Mouse (Mus musculus): ENCODE measurements around the gene Olfr834. TPM values are rescaled to one million over a fixed set of nuclear protein-coding genes. Genes with fewer than 3 reads are reported as not detected.

Olfr834 gene
- total RNA-seq (2014; rRNA removed; ENCODE audit: low replicate concordance) (not detected in 2 replicates), polyA plus RNA-seq (2015; fragmentation: Nextera tagmentation; extraction: Ambion mirVana) (not detected in 2 replicates)

DNA sequence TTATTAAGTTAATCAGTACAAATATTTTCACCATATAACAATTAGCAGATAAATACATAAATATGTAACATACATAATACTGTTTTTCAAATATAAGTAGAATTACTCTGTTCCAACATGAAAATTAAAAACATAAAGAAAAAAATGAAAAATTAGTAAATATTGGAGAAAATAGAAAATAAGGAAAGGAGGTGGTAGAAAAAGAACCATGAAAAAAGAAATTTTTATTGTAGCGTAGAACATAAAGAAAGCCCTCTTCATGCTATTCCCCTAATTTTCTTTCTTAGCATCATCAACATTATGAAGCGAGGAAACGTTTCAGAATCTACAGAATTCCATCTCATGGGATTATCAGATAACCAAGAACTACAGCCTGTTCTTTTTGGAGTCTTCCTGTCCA lies at the start of gene Olfr834:
Gene Olfr834 (plus strand): TSS at position 301 of the 400 bp plus-strand sequence.
- Histone ChIP-seq H3K36me3 (replicated peaks; ENCODE audit: control insufficient read depth, insufficient read depth, low read length) (no peaks in the 10 kb centered on the region), H3K4me2 (ENCODE audit: low read depth, low read length) (no peak within 1 kb of the TSS), H3K27ac (ENCODE audit: low read depth) (no peak within 1 kb of the TSS), H3K27me3 (ENCODE audit: control insufficient read depth, insufficient read depth, low read length) (no peaks in the 10 kb centered on the region), H3K4me1 (ENCODE audit: control insufficient read depth, insufficient read depth) (no peaks in the 10 kb centered on the region), H3K4me3 (ENCODE audit: low read depth, low read length) (no peak within 1 kb of the TSS), H3K9ac (replicated peaks; ENCODE audit: low read depth, low read length) (no peak within 1 kb of the TSS), H3K9me3 (replicated peaks; ENCODE audit: control insufficient read depth, low read length) (no peaks in the 10 kb centered on the region)
- DNase-seq (ENCODE audit: low spot score) = no peak
- no peak for ATAC-seq (ENCODE audit: insufficient read depth, low read depth)
- TF ChIP-seq CTCF (IDR thresholded peaks at IDR 0.05; ENCODE audit: low read depth) = no peak
- TF ChIP-seq EP300 (IDR thresholded peaks at IDR 0.05; ENCODE audit: low read depth) = no peak
- 67% methylated on average over 3 of the region's 3 CpGs for WGBS

DNA sequence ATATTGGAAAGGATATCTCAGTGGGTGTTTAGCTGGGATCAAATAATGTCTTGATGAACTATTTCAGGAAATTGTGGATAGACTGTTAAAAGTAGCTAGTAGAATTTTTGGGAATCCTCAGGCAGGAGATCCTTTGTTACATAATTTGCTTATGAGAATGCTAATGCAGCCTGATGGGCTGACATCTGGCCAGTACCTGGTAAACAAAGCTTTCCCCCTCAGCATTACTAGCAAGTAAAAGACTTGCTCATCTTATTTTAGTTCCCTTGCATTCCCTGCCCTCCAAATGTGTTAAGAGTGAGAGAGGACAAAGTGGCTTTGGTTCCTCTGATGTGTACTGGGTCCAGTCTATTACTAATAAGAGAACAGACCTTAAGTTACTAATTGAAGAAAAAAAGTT lies 25.8 kb upstream of the Olfr834 start:
- Histone ChIP-seq H3K4me1 (ENCODE audit: control insufficient read depth, insufficient read depth) (no peaks in the 10 kb centered on the region), H3K9ac (replicated peaks; ENCODE audit: low read depth, low read length) (no peak overlapping the region), H3K9me3 (replicated peaks; ENCODE audit: control insufficient read depth, low read length) (no peaks in the 10 kb centered on the region), H3K27ac (ENCODE audit: low read depth) (no peak overlapping the region), H3K27me3 (ENCODE audit: control insufficient read depth, insufficient read depth, low read length) (no peaks in the 10 kb centered on the region), H3K36me3 (replicated peaks; ENCODE audit: control insufficient read depth, insufficient read depth, low read length) (no peaks in the 10 kb centered on the region), H3K4me3 (ENCODE audit: low read depth, low read length) (no peak overlapping the region), H3K4me2 (ENCODE audit: low read depth, low read length) (no peak overlapping the region)
- no peak for ATAC-seq (ENCODE audit: insufficient read depth, low read depth)
- TF ChIP-seq CTCF (IDR thresholded peaks at IDR 0.05; ENCODE audit: low read depth) (no peak), EP300 (IDR thresholded peaks at IDR 0.05; ENCODE audit: low read depth) (no peak)
- no peak for DNase-seq (ENCODE audit: low spot score)

DNA sequence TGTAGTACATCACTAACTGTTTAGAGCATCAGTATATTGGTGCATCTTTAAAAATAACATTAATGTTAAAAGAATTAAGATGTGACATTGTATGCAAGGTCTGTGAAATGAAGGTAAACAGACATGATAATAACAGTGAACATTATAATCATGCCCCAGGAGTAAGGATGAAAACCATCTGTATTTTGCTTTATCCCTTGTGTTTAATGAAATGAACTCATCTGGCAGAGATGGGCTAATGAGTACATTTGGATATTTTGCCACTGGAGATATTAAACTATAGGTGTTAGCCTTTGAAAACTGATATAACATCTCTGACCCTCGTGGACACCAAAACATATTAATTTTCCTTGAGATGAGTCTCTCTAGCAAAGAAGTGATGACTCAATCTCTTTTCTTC lies 44.6 kb downstream of the Olfr834 start, which contains the start of gene Olfr835:
Gene Olfr835 (plus strand): TSS at position 301 of the 400 bp plus-strand sequence.
- Histone ChIP-seq H3K4me3 (ENCODE audit: low read depth, low read length) (no peak within 1 kb of the TSS), H3K27ac (ENCODE audit: low read depth) (no peak within 1 kb of the TSS), H3K27me3 (ENCODE audit: control insufficient read depth, insufficient read depth, low read length) (no peaks in the 10 kb centered on the region), H3K4me1 (ENCODE audit: control insufficient read depth, insufficient read depth) (no peaks in the 10 kb centered on the region), H3K4me2 (ENCODE audit: low read depth, low read length) (no peak within 1 kb of the TSS), H3K36me3 (replicated peaks; ENCODE audit: control insufficient read depth, insufficient read depth, low read length) (no peaks in the 10 kb centered on the region), H3K9ac (replicated peaks; ENCODE audit: low read depth, low read length) (no peak within 1 kb of the TSS), H3K9me3 (replicated peaks; ENCODE audit: control insufficient read depth, low read length) (peaks cover 14% of the 10 kb centered on the region; the same call in 1 of the 2 replicates)
- ATAC-seq (ENCODE audit: insufficient read depth, low read depth) = no peak
- no peak for DNase-seq (ENCODE audit: low spot score)
- no peak for TF ChIP-seq EP300 (IDR thresholded peaks at IDR 0.05; ENCODE audit: low read depth)
- TF ChIP-seq CTCF (IDR thresholded peaks at IDR 0.05; ENCODE audit: low read depth) = no peak
- WGBS = 36% methylated on average over 1 of the region's 1 CpGs

Other genes starting within 250 kb of the Olfr834 start
- gene Olfr24, start 224.0 kb upstream of the Olfr834 start, total RNA-seq (2014; rRNA removed; ENCODE audit: low replicate concordance) = not detected in 2 replicates
- gene Olfr24, start 224.0 kb upstream of the Olfr834 start, polyA plus RNA-seq (2015; fragmentation: Nextera tagmentation; extraction: Ambion mirVana) = not detected in 2 replicates
- gene Olfr828, start 168.5 kb upstream of the Olfr834 start, total RNA-seq (2014; rRNA removed; ENCODE audit: low replicate concordance) = not detected in 2 replicates
- not detected in 2 replicates for gene Olfr828, start 168.5 kb upstream of the Olfr834 start, polyA plus RNA-seq (2015; fragmentation: Nextera tagmentation; extraction: Ambion mirVana)
- gene Olfr829, start 133.1 kb upstream of the Olfr834 start, total RNA-seq (2014; rRNA removed; ENCODE audit: low replicate concordance) = not detected in 2 replicates
- gene Olfr829, start 133.1 kb upstream of the Olfr834 start, polyA plus RNA-seq (2015; fragmentation: Nextera tagmentation; extraction: Ambion mirVana) = not detected in 2 replicates
- gene Olfr830, start 113.3 kb upstream of the Olfr834 start, total RNA-seq (2014; rRNA removed; ENCODE audit: low replicate concordance) = not detected in 2 replicates
- not detected in 2 replicates for gene Olfr830, start 113.3 kb upstream of the Olfr834 start, polyA plus RNA-seq (2015; fragmentation: Nextera tagmentation; extraction: Ambion mirVana)
- gene Olfr832, start 50.9 kb upstream of the Olfr834 start, total RNA-seq (2014; rRNA removed; ENCODE audit: low replicate concordance) = not detected in 2 replicates
- not detected in 2 replicates for gene Olfr832, start 50.9 kb upstream of the Olfr834 start, polyA plus RNA-seq (2015; fragmentation: Nextera tagmentation; extraction: Ambion mirVana)
- not detected in 2 replicates for gene Olfr835, start 44.7 kb downstream of the Olfr834 start, total RNA-seq (2014; rRNA removed; ENCODE audit: low replicate concordance)
- not detected in 2 replicates for gene Olfr835, start 44.7 kb downstream of the Olfr834 start, polyA plus RNA-seq (2015; fragmentation: Nextera tagmentation; extraction: Ambion mirVana)
- gene Olfr836, start 132.4 kb downstream of the Olfr834 start, total RNA-seq (2014; rRNA removed; ENCODE audit: low replicate concordance) = not detected in 2 replicates
- gene Olfr836, start 132.4 kb downstream of the Olfr834 start, polyA plus RNA-seq (2015; fragmentation: Nextera tagmentation; extraction: Ambion mirVana) = not detected in 2 replicates
- gene Olfr837, start 148.3 kb downstream of the Olfr834 start, total RNA-seq (2014; rRNA removed; ENCODE audit: low replicate concordance) = not detected in 2 replicates
- gene Olfr837, start 148.3 kb downstream of the Olfr834 start, polyA plus RNA-seq (2015; fragmentation: Nextera tagmentation; extraction: Ambion mirVana) = not detected in 2 replicates
- not detected in 2 replicates for gene Olfr839-ps1, start 189.3 kb downstream of the Olfr834 start, total RNA-seq (2014; rRNA removed; ENCODE audit: low replicate concordance)
- gene Olfr839-ps1, start 189.3 kb downstream of the Olfr834 start, polyA plus RNA-seq (2015; fragmentation: Nextera tagmentation; extraction: Ambion mirVana) = not detected in 2 replicates